Mouse (Mus musculus) liver, adult 2 months (tissue): ENCODE measurements around the gene Med9.

Experiments
- CTCF ChIP-seq: fragments of 200-500 bp; IDR thresholded peaks from 2 replicates; pipeline ENCODE4 v1.5.1; 2011; ENCODE audit warnings: low read depth, low read length, control low read depth
- POLR2A ChIP-seq: fragments of 200-500 bp; IDR thresholded peaks from 2 replicates; pipeline ENCODE4 v1.6.1; 2011; ENCODE audit warnings: low read length, control low read depth; ENCODE audit not compliant: insufficient read depth; ENCODE audit errors: extremely low read depth

DNA sequence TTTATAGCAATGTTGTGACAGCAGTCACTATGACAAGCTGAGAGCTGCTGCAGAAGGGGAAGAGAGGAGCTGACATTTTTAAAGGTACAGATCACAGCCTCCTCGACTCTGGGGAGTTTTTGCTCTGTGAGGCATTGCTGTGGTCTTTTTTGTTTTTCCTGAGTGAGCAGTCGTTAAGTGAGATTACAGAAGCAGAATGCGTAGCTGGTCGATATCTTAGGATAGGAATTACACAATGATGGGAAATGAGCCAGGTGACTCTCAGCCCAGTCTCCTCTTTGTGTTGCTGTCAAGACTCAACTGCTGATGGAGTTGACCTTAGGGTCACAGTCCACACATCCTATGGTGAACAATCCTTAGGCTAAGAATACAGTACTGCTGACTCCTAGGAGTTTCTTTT lies 30.0 kb upstream of the Med9 start:
- TF ChIP-seq CTCF (no peak), POLR2A (no peak)
